Mouse (Mus musculus) G1E (cell line): ENCODE data around the gene Creb5. TPM values are rescaled to one million over a fixed set of nuclear protein-coding genes. Genes with fewer than 3 reads are reported as not detected.

Source experiments
- ATAC-seq: 2 replicates; pipeline ENCODE4 v1.8.0; 2016; ENCODE audit warnings: mild to moderate bottlenecking; ENCODE audit not compliant: insufficient number of reproducible peaks, poor library complexity, low FRiP score, severe bottlenecking; ENCODE audit errors: extremely low read depth
- DNase-seq: peaks from one replicate; pipeline ENCODE4 v3.0.0; 2012; ENCODE audit warnings: low spot score
- H3K27me3 ChIP-seq: 2 replicates; pipeline ENCODE4 v1.6.1; 2012; ENCODE audit warnings: mild to moderate bottlenecking, low read length, inconsistent platforms; ENCODE audit not compliant: insufficient read depth
- H3K36me3 ChIP-seq: replicated peaks from 2 replicates; pipeline ENCODE3; 2012; ENCODE audit warnings: mild to moderate bottlenecking, inconsistent platforms
- H3K4me1 ChIP-seq: 2 replicates; pipeline ENCODE4 v1.6.1; 2012; ENCODE audit warnings: low read depth, low read length, inconsistent platforms, mixed read lengths; ENCODE audit not compliant: insufficient read depth
- H3K4me3 ChIP-seq: 2 replicates; pipeline ENCODE4 v1.5.1; 2012; ENCODE audit warnings: low read depth, mild to moderate bottlenecking, inconsistent platforms, low read length, moderate library complexity, mixed read lengths
- H3K9me3 ChIP-seq: replicated peaks from 2 replicates; pipeline ENCODE4 v1.6.1; 2012; ENCODE audit warnings: inconsistent platforms
- CTCF ChIP-seq: IDR thresholded peaks from 2 replicates; pipeline ENCODE4 v1.5.1; 2012; ENCODE audit warnings: low read depth, low read length, inconsistent platforms, mixed read lengths
- GATA1 ChIP-seq: IDR thresholded peaks from 2 replicates; pipeline ENCODE4 v1.6.1; 2012; ENCODE audit warnings: borderline replicate concordance, low read length, inconsistent platforms, mixed read lengths
- GATA2 ChIP-seq: IDR thresholded peaks from 2 replicates; pipeline ENCODE4 v1.6.1; 2012; ENCODE audit warnings: low read depth, low read length, inconsistent platforms, borderline replicate concordance
- POLR2AphosphoS5 ChIP-seq: IDR thresholded peaks from 2 replicates; pipeline ENCODE4 v1.6.1; 2012; ENCODE audit warnings: low read depth, low read length, inconsistent platforms; ENCODE audit not compliant: insufficient replicate concordance
- TAL1 ChIP-seq: conservative IDR thresholded peaks from 2 replicates; pipeline ENCODE4 v1.6.1; 2012; ENCODE audit warnings: low read depth, low read length, inconsistent platforms, mixed read lengths
- polyA plus RNA-seq: library from polyadenylated mRNA; stranded (reverse); fragments of >175 nt; gene quantifications from 2 replicates; pipeline ENCODE4 v1.2.3, GENCODE M21; 2012
- total RNA-seq, 2 experiments: library from RNA; stranded (forward) in 1 of 2; stranded (reverse) in 1 of 2; fragments of 200-1000 nt in 1 of 2; fragments of >200 nt in 1 of 2; fragmentation: Nextera tagmentation in 1 of 2; gene quantifications; 2 replicates each; pipeline ENCODE4 v1.2.3; 2014 to 2017

Creb5 gene
- total and polyA plus RNA-seq, 3 experiments: 0.44 TPM; not detected in 2

GRCm38 (mm10) chr6:53664759-53665158 is 377.7 kb downstream of the Creb5 start:
- no peaks in the 10 kb centered on the region for H3K4me1 ChIP-seq
- H3K9me3 ChIP-seq: peaks cover 34% of the 10 kb centered on the region
- no peaks in the 10 kb centered on the region for H3K36me3 ChIP-seq
- H3K27me3 ChIP-seq: no peaks in the 10 kb centered on the region
- DNase-seq: no peak
- TF ChIP-seq CTCF: no peak
- TF ChIP-seq GATA1: no peak
- no peak for TF ChIP-seq TAL1
- TF ChIP-seq GATA2: no peak
- no peak for TF ChIP-seq POLR2AphosphoS5
- no peak overlapping the region for H3K4me3 ChIP-seq
- no peak for ATAC-seq

- no peaks in the 10 kb centered on the region for H3K4me1 ChIP-seq
- H3K36me3 ChIP-seq: no peaks in the 10 kb centered on the region
- ATAC-seq (no peak), DNase-seq (no peak)
- no peak overlapping the region for H3K4me3 ChIP-seq
- no peaks in the 10 kb centered on the region for H3K27me3 ChIP-seq
- H3K9me3 ChIP-seq: peaks cover 30% of the 10 kb centered on the region
- no peak for TF ChIP-seq TAL1
- no peak for TF ChIP-seq CTCF
- no peak for TF ChIP-seq GATA2
- no peak for TF ChIP-seq GATA1
- TF ChIP-seq POLR2AphosphoS5: no peak
These were observed 379.4 kb downstream of the Creb5 start for GRCm38 (mm10) chr6:53666503-53666902.

- H3K9me3 ChIP-seq: peaks cover 40% of the 10 kb centered on the region
- ATAC-seq: no peak
- H3K36me3 ChIP-seq: no peaks in the 10 kb centered on the region
- DNase-seq: no peak
- no peaks in the 10 kb centered on the region for H3K4me1 ChIP-seq
- no peaks in the 10 kb centered on the region for H3K27me3 ChIP-seq
- H3K4me3 ChIP-seq: no peak overlapping the region
- TF ChIP-seq GATA1 (no peak), TAL1 (no peak), CTCF (no peak), GATA2 (no peak), POLR2AphosphoS5 (no peak)
These were observed 391.2 kb downstream of the Creb5 start for GRCm38 (mm10) chr6:53678307-53678706.

- no peaks in the 10 kb centered on the region for H3K27me3 ChIP-seq
- no peak for TF ChIP-seq CTCF
- no peak for TF ChIP-seq GATA2
- no peak for TF ChIP-seq TAL1
- no peak for TF ChIP-seq POLR2AphosphoS5
- TF ChIP-seq GATA1: no peak
- H3K9me3 ChIP-seq: peaks cover 40% of the 10 kb centered on the region
- ATAC-seq: no peak
- DNase-seq: no peak
- H3K4me1 ChIP-seq: no peaks in the 10 kb centered on the region
- no peak overlapping the region for H3K4me3 ChIP-seq
- H3K36me3 ChIP-seq: no peaks in the 10 kb centered on the region
These were observed 393.0 kb downstream of the Creb5 start for GRCm38 (mm10) chr6:53680046-53680445.

- no peak for ATAC-seq
- H3K9me3 ChIP-seq: peaks cover 44% of the 10 kb centered on the region
These were observed 397.3 kb downstream of the Creb5 start for GRCm38 (mm10) chr6:53684416-53684815.

GRCm38 (mm10) chr6:53685323-53685722 is 398.3 kb downstream of the Creb5 start:
- Histone ChIP-seq H3K4me1 (no peaks in the 10 kb centered on the region), H3K9me3 (peaks cover 41% of the 10 kb centered on the region), H3K4me3 (no peak overlapping the region), H3K27me3 (no peaks in the 10 kb centered on the region), H3K36me3 (no peaks in the 10 kb centered on the region)
- no peak for TF ChIP-seq CTCF
- no peak for TF ChIP-seq TAL1
- no peak for TF ChIP-seq POLR2AphosphoS5
- ATAC-seq: no peak
- DNase-seq: no peak

More at GRCm38 (mm10) chr6:53684416-53684815, 397.3 kb downstream of the Creb5 start:
- TF ChIP-seq TAL1 (no peak), GATA2 (no peak), GATA1 (no peak), POLR2AphosphoS5 (no peak), CTCF (no peak)
- Histone ChIP-seq H3K27me3 (no peaks in the 10 kb centered on the region), H3K4me3 (no peak overlapping the region), H3K36me3 (no peaks in the 10 kb centered on the region), H3K4me1 (no peaks in the 10 kb centered on the region)
- DNase-seq: no peak
